Mouse (Mus musculus): ENCODE measurements at regions not wholly inside any gene's neighbourhood (a gene's known extent, or its start where the extent isn't known, plus 50 kb on each side); places are given as distances from the start of the nearest gene placed in this dataset.
A peak's percentile ranks its signal among the peaks of the same experiment; 100 is the strongest.

DNA sequence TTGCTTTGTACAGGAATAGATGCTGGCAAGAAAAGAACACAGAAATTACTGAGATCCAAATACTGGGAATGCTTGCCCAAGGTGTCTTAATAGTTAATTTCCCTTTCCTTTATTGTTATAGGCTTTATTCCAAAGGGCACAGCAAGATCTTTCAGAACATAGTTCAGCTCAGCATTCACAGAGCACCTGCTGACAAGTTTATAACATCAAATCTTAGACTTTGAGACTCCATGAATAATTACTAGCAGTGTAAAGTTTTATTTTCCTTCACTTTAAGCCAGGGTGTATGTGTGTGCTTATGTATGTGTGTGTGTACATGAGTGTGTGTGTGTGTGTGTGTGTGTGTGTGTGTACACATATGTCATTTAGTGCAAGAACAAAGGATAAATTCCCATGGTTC is 999.8 kb upstream of the Crim1 start:
- Histone ChIP-seq H3K9ac (ENCODE audit: low read depth, low read length) (no peak overlapping the region), H3K27me3 (replicated peaks; ENCODE audit: control insufficient read depth, insufficient read depth, low read length) (no peaks in the 10 kb centered on the region), H3K9me3 (ENCODE audit: control insufficient read depth, low read length) (no peaks in the 10 kb centered on the region), H3K4me3 (ENCODE audit: low read length) (no peak overlapping the region), H3K4me2 (ENCODE audit: low read depth, low read length) (no peak overlapping the region), H3K27ac (ENCODE audit: low read length) (no peak overlapping the region), H3K4me1 (ENCODE audit: control insufficient read depth, insufficient read depth, low read length) (no peaks in the 10 kb centered on the region), H3K36me3 (ENCODE audit: control insufficient read depth, insufficient read depth, low read length) (no peaks in the 10 kb centered on the region)
- ATAC-seq = peak; percentile 97

DNA sequence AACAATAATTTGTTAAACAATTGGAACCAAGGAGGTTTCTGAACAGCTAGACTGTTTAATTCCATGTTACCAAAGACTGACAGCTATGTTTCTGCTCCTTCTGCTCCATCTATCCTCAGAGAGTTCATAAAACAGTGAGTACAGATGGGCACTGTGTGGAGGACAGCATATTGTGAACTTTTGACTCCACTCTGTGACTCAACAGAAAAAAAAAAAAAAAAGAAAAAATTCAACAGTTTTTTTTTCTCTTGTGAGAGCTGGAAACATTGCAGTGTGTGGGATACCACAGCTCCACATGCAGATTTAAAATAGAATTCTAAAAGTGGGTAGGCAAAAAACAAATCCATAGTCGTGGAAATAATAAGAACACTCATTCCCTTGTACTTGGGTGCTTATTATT is 999.4 kb upstream of the Crim1 start:
- no peaks in the 10 kb centered on the region for H3K36me3 ChIP-seq (ENCODE audit: control insufficient read depth, insufficient read depth, low read length)
- no peak overlapping the region for H3K4me3 ChIP-seq (ENCODE audit: low read length)
- no peaks in the 10 kb centered on the region for H3K4me1 ChIP-seq (ENCODE audit: control insufficient read depth, insufficient read depth, low read length)
- no peaks in the 10 kb centered on the region for H3K9me3 ChIP-seq (ENCODE audit: control insufficient read depth, low read length)
- H3K4me2 ChIP-seq (ENCODE audit: low read depth, low read length) = no peak overlapping the region
- ATAC-seq = peak; percentile 90
- 71% methylated on average over 1 of the region's 1 CpGs for WGBS
- H3K27me3 ChIP-seq (replicated peaks; ENCODE audit: control insufficient read depth, insufficient read depth, low read length) = no peaks in the 10 kb centered on the region
- peak overlapping the region; percentile 31; the same call in 1 of the 2 replicates for H3K27ac ChIP-seq (ENCODE audit: low read length)
- H3K9ac ChIP-seq (ENCODE audit: low read depth, low read length) = no peak overlapping the region

DNA sequence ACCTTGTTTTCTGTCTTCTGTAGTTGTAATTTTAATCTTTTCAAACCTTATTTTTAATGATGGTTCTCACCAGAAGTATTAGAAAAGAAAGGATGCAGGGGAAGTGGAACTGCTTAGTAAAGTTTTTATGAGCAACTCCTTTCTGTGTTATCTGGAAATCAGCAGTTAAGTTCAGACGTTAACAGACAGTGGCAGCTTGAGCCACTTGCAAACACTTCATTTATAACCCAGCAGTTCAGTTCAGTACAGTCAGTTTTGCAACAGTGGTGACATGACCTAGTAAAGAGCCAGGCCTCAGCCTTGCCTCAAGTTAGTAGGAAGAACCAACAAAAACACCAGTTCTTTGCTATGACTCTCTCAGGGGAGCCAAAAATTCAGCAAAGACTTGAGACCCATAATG is 989.1 kb upstream of the Crim1 start:
- Histone ChIP-seq H3K4me3 (ENCODE audit: low read length) (no peak overlapping the region), H3K36me3 (ENCODE audit: control insufficient read depth, insufficient read depth, low read length) (no peaks in the 10 kb centered on the region), H3K9me3 (ENCODE audit: control insufficient read depth, low read length) (no peaks in the 10 kb centered on the region), H3K27me3 (replicated peaks; ENCODE audit: control insufficient read depth, insufficient read depth, low read length) (no peaks in the 10 kb centered on the region), H3K4me2 (ENCODE audit: low read depth, low read length) (no peak overlapping the region), H3K4me1 (ENCODE audit: control insufficient read depth, insufficient read depth, low read length) (no peaks in the 10 kb centered on the region), H3K27ac (ENCODE audit: low read length) (no peak overlapping the region), H3K9ac (ENCODE audit: low read depth, low read length) (no peak overlapping the region)
- no peak for ATAC-seq
- WGBS = 33% methylated on average over 1 of the region's 1 CpGs

DNA sequence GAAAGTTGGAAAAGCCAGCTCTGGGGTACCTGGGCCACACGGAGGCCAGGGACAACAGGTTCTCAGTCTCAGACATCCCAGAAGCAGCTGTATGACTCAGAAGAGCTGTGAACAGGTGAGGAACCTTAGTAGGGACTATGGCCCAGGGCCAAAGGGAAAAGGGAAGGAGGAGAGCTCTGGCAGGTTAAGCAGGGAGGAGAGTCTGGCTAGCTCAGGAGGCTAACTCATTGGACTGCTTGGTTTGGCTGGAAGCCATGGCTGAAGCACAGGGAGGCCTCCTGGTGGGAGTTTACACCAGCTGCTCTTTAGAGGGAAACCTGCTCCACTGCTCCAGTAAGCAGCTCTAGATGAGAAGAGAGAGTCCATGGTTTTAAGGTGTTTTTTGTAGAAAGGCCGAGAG is 955.0 kb upstream of the Crim1 start:
- no peak for ATAC-seq
- no peaks in the 10 kb centered on the region for H3K9me3 ChIP-seq (ENCODE audit: control insufficient read depth, low read length)

More for the DNA sequence above, 955.0 kb upstream of the Crim1 start:
- Histone ChIP-seq H3K4me3 (ENCODE audit: low read length) (no peak overlapping the region), H3K4me1 (ENCODE audit: control insufficient read depth, insufficient read depth, low read length) (no peaks in the 10 kb centered on the region), H3K27ac (ENCODE audit: low read length) (no peak overlapping the region), H3K4me2 (ENCODE audit: low read depth, low read length) (no peak overlapping the region), H3K27me3 (replicated peaks; ENCODE audit: control insufficient read depth, insufficient read depth, low read length) (no peaks in the 10 kb centered on the region), H3K9ac (ENCODE audit: low read depth, low read length) (no peak overlapping the region), H3K36me3 (ENCODE audit: control insufficient read depth, insufficient read depth, low read length) (no peaks in the 10 kb centered on the region)
- WGBS = 75% methylated on average over 2 of the region's 2 CpGs

All from intestine, embryonic 16.5 days (tissue).